Mouse (Mus musculus): Measurements from ENCODE around the gene Cdca3. TPM values are rescaled to one million over a fixed set of nuclear protein-coding genes. Genes with fewer than 3 reads are reported as not detected.
"Not testable (repeated sequence)": the region's sequence is repeated elsewhere in the genome, so short reads cannot be mapped to it uniquely, and the experiment has no call there.

Gene Cdca3
- total RNA-seq (2021) = under 1 TPM; 0.23 to 0.42 TPM
- long read RNA-seq, experiment 1, partial matches to known transcripts = 0 of 1 reads
- long read RNA-seq, experiment 1, other reads (novel, unspliced or antisense) = 0 of 1 reads
- long read RNA-seq, experiment 2 = 0 reads

GRCm38 (mm10) chr6:124828868-124829798 lies at the start of gene Cdca3, which contains the start of gene Usp5:
TSS of gene Cdca3 (plus strand) at chr6:124829547.
TSS of gene Usp5 (minus strand) at chr6:124829484.
- peak; percentile 95 to 99 for DNase-seq (ENCODE audit: low spot score in 2 of 2)

DNA sequence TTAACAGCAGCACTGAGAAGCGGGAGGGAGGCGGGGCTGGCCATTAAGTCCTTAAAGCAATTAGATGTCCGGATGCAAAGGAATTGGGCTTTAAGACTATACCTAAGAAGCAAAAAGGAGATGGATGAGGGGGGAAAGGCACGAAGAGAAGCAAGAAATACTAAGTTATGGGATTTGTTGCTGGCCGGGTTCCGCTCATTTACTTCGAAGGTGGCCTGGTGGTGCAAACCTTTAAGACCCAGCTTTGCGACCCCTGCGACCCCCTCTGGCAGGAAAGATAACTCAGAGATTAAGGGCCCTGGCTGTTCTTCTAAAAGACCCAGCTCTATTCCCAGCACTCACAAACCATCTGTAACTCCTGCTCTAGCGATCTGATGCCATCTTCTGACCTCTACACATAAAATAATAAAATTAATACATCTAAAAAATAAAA lies 49.3 kb upstream of the Cdca3 start:
- DNase-seq (ENCODE audit: low spot score in 2 of 2) = no peak

DNA sequence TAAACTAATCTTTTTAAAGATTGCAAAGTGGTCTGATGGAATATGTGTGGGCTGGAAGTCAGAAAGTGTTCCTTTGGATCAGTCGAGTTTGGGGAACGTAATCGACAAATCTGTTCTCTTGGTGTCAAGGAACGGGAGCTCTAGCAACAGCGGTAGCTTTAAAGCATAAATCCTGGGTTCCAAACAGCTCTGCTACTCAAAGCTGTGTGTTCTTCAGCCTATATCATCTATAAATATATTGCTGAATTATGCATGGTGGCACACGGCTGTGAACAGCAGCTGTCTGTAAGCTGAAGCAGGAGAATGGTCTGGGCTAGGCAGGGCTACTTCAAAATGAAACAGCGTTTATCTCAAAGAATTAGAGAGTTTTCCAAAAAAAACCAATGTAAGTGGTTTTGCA lies 48.4 kb upstream of the Cdca3 start:
- DNase-seq (ENCODE audit: low spot score in 2 of 2) = no peak

DNA sequence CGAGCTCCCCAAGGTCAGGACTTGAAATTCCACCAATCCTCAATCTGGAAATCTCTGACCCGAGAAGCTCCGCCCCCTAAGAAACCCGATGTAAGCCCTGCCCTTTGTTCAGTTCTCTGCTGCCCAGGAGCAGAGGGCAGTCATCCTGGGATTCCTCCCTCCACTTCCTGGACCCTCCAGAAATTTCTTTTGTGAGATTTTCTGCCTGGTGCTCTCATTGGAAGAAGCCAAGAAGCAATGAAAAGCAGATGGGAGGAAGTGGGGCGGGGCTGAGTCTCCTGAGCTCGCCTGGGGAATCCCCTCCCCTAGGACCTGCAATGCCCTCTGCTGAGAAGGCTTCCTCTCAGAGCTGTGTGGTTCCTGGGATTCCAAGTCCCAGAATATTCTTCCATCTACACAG lies 46.9 kb upstream of the Cdca3 start:
- DNase-seq (ENCODE audit: low spot score in 2 of 2) = no peak

GRCm38 (mm10) chr6:124786756-124787420 lies 42.5 kb upstream of the Cdca3 start:
- peak; percentile 38 to 60 for DNase-seq (ENCODE audit: low spot score in 2 of 2)

GRCm38 (mm10) chr6:124787722-124788121 lies 41.6 kb upstream of the Cdca3 start:
- no peak for DNase-seq (ENCODE audit: low spot score in 2 of 2)

- no peak for DNase-seq (ENCODE audit: low spot score in 2 of 2)
Observed at GRCm38 (mm10) chr6:124789519-124789918, 39.8 kb upstream of the Cdca3 start.

GRCm38 (mm10) chr6:124790121-124790520 lies 39.2 kb upstream of the Cdca3 start:
- no peak for DNase-seq (ENCODE audit: low spot score in 2 of 2)

DNA sequence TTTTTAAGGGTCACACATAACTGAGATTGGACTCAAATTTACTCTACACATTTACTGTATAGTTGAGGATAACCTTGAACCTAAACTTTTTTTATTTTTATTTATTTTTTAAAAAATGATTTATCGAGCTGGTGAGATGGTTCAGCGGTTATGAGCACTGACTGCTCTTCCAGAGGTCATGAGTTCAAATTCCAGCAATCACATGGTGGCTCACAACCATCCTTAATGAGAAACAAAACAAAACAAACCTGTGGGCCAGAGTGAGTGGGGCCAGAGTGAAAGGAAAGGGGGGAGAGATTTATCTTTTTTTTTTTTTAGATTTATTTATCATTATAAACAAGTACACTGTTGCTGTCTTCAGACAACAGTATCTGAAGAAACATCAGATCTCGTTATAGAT lies 37.4 kb upstream of the Cdca3 start:
- no peak for DNase-seq (ENCODE audit: low spot score in 2 of 2)

- no peak for DNase-seq (ENCODE audit: low spot score in 2 of 2)
Observed at GRCm38 (mm10) chr6:124795781-124796180, 33.6 kb upstream of the Cdca3 start.

GRCm38 (mm10) chr6:124796200-124796599 lies 33.1 kb upstream of the Cdca3 start:
- no peak for DNase-seq (ENCODE audit: low spot score in 2 of 2)

DNA sequence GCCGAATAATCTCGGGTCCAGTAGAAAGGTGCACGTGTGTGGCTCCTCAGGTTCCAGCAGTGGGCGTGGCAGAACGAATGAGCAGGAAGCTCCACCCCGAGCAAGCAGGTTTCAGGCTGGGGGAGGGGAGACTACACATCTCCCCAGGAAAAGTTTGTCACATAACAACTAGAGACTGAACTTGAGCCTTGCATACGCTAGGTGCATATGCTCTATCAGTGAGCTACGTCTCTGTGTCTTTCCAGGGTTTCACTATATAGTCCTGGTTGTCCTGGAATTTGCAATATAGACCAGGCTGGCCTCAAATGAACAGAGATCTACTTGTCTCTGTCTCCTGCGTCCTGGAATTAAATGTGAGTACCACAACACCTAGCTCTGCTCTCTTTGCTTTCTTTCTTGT lies 26.9 kb upstream of the Cdca3 start:
- DNase-seq (ENCODE audit: low spot score in 2 of 2) = not testable (repeated sequence)

DNA sequence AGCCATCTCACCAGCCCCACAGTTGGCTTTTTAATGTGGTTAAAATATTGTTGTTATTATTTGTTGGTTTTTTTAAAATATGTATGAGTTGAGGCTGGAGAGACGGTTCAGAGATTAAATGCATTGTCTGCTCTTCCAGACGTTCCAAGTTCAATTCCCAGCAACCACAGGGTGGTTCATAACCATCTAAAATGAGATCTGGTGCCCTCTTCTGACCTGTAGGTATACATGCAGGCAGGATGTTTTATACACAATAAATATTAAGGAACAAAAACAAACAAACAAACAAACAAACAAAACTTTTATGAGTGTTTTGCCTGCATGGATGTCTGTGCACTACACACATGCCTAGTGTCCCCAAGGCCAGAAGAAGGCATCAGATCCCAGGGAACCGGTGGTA lies 26.3 kb upstream of the Cdca3 start:
- DNase-seq (ENCODE audit: low spot score in 2 of 2) = no peak

DNA sequence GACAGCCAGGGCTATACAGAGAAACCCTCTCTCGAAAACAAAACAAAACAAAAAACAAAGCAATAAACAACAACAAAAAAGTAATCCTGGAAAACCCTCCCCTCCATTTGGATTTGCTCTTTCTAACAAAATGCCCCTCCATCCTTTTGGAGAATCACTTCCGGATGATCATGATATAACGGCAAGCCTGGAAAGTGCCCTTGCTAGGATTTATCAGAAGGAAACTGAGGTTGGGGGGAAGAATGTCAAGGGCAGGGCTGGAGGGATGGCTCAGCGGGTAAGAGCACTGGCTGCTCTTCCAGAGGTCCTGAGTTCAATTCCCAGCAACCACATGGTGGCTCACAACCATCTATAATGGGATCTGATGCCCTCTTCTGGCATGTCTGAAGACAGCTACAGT lies 25.7 kb upstream of the Cdca3 start:
- DNase-seq (ENCODE audit: low spot score in 2 of 2) = not testable (repeated sequence)

- no peak for DNase-seq (ENCODE audit: low spot score in 2 of 2)
Observed at GRCm38 (mm10) chr6:124804341-124804740, 25.0 kb upstream of the Cdca3 start.

DNA sequence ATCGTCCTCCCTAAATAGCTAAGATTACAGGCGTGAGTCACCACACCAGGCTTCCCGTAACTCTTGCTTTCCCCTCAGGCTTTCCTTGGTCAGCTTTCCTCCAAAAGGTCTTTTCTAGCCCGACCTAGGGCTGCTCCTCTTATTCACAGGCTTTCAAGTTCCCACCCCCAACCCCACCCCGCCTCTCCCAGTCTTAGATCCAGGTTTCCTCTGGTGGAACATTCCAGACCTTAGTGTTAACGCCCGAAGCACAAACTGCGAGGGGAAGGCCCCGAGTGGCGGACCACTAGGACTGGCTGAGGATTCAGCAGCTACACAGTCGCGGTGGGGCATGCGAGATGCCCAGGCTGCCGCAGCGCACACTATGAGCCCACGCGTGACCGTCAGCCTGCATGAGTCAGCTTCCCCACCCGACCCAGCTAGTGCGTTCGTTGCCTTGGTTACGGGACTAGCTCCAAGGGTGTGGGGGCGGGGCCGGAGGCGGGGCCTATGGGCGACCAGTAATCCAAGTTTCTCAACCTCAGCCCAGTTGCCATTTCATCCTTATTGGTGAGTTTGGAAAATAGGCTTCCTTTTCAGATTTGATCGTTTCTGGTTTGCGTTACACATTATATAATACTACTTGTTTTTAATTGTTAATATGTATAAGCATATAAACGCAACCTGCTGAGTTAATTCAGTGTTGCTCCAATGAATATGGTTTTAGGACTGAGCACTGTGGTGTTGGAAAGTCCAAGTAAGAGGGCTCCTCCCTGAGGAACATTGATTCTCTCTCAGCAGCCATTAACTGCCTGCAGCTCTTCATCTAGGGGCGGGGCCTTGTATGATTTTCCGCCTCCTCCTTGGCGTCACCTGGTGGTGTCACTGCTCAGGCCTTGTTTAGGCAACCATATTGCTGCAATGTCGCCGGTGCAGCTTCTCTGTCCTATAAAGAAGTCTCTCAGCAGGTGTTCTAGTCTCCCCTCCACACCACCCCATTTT lies 23.7 kb upstream of the Cdca3 start:
- DNase-seq (ENCODE audit: low spot score in 2 of 2) = peak; percentile 96 to 97

- DNase-seq (ENCODE audit: low spot score in 2 of 2) = no peak
Observed at GRCm38 (mm10) chr6:124806446-124807140, 22.8 kb upstream of the Cdca3 start.

- peak in 1 of 2 experiments; percentile 50 for DNase-seq (ENCODE audit: low spot score in 2 of 2)
Observed at GRCm38 (mm10) chr6:124807366-124807765, 22.0 kb upstream of the Cdca3 start.

DNA sequence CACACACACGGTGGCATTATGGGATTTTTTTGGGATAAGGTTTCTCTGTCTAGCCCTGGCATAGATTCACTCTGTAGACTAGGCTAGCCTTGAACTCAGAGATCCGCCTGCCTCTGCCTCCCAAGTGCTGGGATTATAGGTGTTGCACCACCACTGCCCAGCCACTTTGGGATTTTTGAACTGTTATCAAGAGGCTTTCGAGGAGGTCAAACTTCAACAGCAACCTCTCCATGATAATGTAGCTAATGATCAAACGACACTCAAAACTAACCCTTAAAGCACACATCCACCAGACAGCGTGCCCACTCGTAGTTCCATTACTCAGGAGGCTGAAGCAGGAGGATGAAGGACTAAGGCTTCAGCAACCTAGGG lies 21.4 kb upstream of the Cdca3 start:
- no peak for DNase-seq (ENCODE audit: low spot score in 2 of 2)

GRCm38 (mm10) chr6:124808358-124809012 lies 20.9 kb upstream of the Cdca3 start, which contains the start of gene Spsb2:
TSS of gene Spsb2 (plus strand) at chr6:124808661.
- DNase-seq (ENCODE audit: low spot score in 2 of 2) = no peak

All from left cerebral cortex, adult 18-20 months (tissue).